Mouse (Mus musculus): ENCODE data around the gene Csrnp1.

Gene Csrnp1

DNA sequence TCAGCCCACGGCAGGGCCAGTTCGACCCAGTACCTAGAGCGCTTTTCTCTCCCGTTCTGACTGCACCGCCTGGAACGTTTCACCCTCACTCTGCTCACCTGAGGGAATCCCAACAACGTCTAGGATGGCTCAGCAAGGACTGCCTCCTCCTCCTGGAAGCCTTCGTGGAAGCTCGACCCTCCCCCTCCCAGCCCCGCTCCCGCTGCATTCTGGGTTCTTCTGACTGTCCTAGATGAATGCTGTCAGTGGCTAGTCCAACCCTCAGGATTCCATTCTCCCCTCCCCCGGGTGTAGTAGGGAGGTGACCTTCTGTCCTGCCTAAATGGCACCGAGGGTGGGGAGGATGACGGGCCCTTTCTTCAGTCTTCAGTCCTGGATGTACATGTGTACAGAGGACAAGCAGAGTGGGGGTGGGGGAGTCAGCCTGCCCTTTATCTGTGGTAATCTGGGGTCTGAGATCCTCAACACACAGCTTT lies at the start of gene Csrnp1:
Gene Csrnp1, minus strand, starts transcription at position 123 of the 476 bp plus-strand sequence.
- CTCF ChIA-PET: interaction anchor here (0.6 kb wide), 1 partner anchor 9 kb away, joined by 5 read pairs; no protein-coding TSS in a partner anchor

DNA sequence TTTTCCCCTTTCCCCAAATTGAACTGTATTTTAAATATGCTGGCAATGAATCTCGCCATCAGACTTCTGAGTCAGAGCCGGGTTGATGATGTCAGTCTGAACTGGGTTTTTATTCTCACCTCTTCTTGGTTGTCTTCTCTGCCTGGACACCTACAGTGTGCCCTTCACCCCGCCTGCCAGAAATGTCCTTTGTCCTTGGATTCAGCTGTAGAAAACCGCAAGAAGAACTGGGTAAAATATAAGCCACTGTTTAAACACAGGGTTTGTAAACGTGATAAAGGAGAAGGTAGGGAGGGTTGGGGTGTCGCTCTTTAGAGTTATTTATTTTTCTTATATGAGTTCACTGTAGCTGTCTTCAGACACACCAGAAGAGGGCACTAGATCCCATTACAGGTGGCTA lies 48.3 kb upstream of the Csrnp1 start:
- CTCF ChIA-PET: no interaction called here

DNA sequence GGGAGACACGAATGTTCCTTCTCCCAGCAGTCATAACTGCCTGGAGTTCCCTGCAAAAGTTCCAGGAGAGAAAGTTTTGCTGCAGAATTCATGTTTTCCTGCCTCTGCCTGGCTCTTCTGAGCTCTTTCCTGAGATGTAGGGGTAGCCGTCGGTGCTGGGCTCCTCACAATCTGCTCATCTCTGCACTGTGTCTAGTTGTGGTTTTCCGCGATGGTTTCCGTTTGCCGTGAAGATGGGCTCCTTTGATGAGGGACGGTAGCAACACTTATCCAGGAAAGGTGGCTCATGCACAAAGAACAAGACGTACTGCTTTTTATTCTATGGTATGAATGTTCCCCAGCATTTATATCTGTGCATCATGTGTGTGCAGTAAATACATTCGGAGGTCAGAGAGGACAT lies 46.0 kb upstream of the Csrnp1 start:
- CTCF ChIA-PET: no interaction called here

DNA sequence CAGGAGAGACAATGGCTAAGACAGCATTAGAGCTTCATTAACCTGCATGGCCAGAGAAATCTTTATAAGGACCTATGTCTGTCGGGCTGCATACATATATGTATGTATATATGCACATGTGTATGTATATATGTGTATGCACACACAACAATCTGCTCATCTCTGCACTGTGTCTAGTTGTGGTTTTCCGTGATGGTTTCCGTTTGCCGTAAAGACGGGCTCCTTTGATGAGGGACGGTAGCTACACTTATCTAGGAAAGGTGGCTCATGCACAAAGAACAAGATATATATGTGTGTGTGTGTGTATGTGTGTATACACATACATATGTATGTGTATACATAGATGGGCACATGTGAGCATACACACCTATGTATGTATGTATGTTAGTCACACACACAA lies 45.4 kb upstream of the Csrnp1 start:
- CTCF ChIA-PET: no interaction called here

DNA sequence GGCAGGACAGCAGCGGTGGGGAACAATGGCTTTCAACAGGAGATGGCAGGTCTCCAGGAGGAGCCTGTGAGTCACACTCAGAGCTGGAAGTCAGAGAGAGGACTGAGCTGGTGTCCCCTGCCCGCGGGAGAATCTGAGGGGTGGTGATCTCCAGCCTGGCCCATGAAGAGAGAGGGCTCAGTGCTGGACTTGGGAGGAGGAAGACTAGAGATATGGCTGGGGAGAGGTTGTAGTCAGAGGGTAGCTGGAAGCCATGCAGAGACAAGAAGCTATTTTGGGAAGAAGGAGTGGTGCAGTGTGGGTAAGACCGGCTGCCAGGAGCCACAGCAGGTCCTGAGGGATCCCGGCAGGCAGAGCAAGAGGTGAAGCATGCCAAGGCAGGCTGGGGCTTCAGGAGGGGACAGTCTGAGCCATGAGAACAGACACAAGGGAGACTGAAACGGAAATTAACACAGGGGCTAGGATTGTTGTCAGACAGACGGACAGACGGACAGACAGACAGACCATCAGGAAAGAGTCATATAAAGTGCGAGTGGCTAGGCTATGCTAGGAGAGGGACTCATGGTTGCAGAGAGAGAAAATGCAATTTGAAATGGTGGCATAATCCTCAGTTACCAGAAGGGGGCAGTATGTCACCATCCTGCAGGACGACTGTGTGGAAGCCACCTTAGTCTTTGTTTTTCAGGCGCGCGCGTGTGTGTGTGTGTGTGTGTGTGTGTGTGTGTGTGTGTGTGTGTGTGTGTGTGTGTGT lies 43.1 kb upstream of the Csrnp1 start:
- CTCF ChIA-PET: no interaction called here

DNA sequence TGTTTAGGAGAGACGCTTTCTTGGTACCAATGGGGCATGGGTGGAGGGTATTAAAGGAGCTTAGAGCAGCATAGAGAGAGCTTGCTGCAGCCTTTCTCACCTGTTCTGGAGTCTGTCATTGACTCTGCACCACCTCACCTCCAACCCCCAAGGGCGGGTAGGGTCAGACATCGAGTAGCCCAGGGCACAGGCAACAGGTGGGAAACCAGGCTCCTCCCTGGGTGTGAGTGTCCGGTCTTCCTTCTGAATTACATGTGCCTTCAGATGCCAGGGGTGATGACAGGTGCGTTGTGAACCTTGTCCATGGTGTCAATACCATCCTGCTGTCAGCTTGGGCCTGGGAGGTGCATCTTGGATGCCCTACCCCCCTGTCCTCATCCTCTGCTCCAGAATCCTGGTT lies 40.2 kb upstream of the Csrnp1 start:
- CTCF ChIA-PET: interaction anchor here (0.6 kb wide), 1 partner anchor 19 kb away, joined by 5 read pairs; no protein-coding TSS in a partner anchor

DNA sequence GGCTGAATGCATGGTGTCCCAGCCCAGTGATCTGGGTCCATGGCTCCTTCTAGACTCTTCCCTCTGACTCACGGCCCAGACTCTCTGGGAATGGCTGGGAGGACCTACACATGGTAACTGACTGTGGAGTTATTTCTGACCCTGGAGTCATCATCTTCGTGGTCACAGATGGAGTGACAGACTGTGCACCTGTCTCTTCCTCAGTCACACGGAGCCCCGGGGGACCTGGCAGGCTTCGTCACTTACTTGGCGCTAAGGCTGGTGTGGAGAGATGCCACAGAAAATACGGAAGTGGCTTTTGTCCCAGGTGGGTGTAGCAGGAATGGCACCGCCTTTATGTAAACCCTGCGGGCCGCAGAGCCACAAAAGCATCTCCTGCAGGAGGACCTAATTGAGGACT lies 39.7 kb upstream of the Csrnp1 start:
- CTCF ChIA-PET: no interaction called here

DNA sequence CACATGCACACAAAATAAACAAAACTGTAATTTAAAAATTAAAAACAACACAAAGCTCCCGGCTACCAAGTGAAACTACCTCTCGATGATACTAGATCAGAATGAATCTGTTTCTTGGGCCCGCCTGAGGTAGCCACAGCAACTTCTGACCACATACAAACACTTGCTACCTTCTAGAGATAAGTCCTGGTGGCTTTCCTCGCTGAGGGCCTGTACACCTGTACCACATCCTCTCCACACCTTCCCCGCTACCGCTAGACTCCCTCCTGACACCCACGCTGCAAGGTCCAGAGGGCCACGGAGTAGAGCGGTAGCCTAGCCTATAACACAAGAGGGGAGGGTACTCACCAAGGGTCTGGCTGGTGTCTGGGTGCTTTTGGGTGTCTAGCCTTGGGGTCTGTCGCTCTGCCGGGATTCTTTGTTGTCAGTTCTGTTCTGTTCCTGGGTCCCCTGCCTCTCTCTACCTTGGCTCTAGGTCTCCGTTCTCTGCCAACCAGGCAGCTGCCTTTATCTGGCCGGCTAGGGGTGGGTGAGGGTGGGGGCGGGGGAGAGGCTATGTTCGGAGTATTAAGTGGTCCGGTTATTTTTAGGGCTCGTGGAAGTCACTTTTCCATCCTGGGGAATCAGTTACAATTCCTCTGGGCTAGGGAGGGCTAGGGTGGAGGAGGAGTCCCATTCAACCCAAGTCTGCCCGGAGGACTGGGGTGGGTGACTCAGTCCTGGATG lies 38.8 kb upstream of the Csrnp1 start, which contains the start of gene Xirp1:
Gene Xirp1, minus strand, starts transcription at position 513 of the 726 bp plus-strand sequence.
- CTCF ChIA-PET: no interaction called here

DNA sequence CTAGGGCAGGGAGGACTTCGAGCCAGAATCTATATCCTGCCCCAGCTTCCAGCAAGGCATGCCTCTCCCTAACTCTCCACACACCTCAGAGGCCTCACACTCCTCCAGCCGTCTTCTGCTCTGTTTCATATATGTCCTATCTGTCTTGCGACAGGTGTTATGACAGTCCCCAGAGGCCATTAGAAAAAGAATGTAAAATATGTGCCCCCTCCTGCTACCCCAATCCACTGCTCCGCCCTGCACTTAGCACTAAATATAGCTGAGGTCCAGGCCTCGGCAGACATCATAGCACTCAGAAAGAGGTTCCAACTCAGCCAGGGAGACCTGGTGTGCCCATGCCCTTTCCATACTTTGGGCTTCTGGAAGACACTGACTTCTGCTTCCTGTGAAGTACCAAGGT lies 36.7 kb upstream of the Csrnp1 start:
- CTCF ChIA-PET: no interaction called here

DNA sequence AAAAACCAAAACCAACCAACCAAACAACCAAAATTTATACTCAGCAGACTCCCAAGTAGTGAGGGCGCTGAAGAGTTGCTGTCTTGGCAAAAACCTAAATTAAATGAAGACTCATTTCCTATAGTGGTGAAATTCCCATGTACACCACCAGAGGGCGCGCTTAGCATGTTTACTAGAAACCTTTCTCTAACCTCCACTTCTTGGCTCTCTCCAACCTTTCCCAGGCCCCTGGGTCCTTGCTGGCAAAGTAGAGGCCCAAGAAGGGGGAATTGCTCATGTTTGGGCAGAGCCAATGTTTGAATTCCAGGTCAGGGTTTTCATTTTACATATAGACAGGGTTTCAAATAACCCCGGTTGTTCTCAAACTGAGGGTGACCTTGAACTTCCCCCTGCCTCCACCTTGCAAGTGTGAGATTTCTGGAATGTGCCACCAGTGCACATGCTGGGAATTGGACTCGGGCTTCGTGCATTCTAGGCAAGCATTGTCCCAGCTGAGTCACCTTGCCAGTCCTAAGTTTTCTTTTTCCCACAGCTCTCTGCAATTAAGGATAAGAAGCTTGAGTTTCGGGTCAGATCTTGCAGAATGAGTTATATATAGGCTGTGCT lies 35.9 kb upstream of the Csrnp1 start:
- CTCF ChIA-PET: no interaction called here

DNA sequence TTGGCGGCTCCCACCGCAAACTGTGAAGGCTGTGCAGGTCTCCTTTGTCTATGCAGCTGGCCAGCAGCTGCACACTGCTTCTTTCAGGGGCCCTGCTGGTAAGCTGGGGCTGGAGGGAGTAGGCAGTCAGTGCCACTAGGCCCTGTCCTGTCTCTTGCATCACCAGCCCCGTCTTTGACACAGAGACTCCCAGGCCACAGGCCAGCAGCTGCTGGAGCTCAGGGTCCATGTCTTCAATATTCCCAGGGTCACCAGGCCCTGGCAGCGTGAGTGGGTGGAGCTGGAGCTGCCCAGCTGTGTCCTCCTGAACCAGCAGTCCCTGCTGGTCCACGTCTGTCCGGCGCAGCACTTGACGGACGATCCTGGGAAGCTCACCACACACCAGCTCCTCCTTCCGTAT lies 32.5 kb upstream of the Csrnp1 start:
- CTCF ChIA-PET: interaction anchor here (0.5 kb wide), 1 partner anchor 1838 kb away, joined by 5 read pairs; no protein-coding TSS in a partner anchor

DNA sequence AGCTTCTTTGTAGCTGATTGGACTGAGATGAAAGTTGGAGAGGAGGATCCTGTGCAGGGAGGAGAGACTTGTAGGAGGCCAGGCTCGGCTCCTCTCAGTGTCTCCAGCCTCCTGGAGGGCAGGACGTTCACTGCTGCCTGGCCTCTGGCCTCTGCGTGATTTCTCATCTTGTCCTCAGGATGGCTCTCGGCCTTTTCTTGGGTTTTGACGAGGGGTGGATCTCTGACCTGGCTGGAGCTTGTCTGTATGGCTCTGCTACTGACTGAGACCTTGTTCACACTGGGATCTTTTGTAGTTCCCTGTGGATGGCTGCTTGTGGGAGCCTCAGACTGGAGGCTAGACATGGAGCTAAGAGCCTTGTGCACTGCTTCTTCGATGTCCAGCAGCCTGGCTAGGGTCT lies 30.4 kb upstream of the Csrnp1 start:
- CTCF ChIA-PET: no interaction called here

DNA sequence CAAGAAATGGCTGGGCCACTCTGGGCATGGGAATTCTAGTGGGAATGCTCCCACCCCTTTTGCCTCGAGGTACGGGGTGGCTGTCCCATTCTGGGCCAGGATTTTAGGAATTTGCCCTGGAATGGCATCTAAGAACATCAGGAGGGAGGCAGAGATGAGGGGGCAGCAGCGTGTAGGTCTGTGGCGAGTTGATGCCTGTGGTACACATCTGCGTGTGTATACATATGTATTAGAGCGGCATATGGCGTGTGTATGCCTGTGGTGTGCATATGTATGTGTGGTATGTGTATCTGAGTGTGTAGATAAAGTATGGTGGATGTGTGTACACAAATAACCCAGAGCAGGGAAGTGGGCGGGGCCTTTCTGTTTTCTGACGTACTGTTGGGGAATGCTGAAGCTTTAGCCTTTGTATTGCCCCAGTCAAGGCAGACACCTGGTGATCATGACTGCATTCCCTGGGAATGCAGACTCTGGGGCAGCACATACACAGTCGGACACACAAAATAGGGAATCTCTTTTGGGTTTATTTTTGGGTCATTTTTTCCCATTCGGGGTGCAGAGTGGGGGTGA lies 28.9 kb upstream of the Csrnp1 start:
- CTCF ChIA-PET: interaction anchor here (0.5 kb wide), 1 partner anchor 30 kb away, joined by 5 read pairs; no protein-coding TSS in a partner anchor

DNA sequence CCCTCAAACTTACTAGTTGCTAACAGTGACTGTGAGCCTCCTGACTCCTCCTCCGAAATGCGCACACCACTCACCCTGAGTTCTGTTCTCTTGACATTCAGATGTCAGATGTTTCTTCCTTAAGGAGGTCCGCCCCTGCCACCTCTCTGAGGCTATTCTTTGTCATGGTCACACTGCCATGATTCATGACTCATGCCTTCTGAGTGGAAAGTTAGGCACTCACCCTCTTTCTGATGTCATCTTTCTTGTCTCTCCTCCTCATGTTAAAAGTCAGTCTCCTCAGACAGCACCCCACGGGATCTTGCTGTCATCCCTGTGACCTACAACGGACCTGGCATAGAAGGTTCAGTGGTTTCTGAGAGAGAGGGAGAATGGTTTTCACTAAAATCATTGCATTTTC lies 28.3 kb upstream of the Csrnp1 start:
- CTCF ChIA-PET: no interaction called here

DNA sequence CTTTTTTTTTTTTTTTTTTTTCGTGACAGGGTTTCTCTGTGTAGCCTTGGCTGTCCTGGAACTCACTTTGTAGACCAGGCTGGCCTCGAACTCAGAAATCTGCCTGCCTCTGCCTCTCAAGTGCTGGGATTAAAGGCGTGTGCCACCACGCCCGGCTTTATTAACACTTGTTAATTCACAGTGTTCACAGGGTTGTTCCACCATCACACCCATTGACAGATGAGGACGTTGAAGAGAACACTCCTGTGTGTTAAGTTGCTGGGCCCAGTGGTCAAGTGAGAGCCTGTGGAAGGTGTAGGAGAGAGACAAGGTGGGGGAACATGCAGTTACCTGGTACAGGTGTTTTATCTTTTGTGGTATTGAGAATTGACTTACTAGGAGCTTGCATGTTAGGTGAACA lies 27.7 kb upstream of the Csrnp1 start:
- CTCF ChIA-PET: interaction anchor here (0.7 kb wide), 1 partner anchor 79 kb away, joined by 7 read pairs; no protein-coding TSS in a partner anchor

DNA sequence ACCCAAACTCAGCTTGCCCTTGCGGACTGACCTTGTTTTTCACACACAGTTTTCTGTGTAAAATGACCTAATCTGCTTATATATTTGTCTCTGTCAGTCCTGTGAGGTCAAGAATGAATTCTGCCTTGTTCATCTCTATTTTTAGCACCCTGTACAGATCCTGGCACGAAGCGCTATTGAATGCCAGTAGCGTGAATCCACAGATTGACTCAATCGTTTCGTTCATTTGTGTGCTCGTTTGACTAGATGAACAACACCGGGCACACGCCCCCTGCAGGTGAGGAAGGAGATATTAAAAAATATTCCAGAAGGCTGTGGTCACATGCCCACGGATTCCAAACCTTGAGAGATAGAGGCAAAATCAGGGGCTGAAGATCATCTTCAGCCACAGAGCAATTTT lies 27.1 kb upstream of the Csrnp1 start:
- CTCF ChIA-PET: interaction anchor here (0.7 kb wide), 1 partner anchor 78 kb away, joined by 7 read pairs; no protein-coding TSS in a partner anchor

DNA sequence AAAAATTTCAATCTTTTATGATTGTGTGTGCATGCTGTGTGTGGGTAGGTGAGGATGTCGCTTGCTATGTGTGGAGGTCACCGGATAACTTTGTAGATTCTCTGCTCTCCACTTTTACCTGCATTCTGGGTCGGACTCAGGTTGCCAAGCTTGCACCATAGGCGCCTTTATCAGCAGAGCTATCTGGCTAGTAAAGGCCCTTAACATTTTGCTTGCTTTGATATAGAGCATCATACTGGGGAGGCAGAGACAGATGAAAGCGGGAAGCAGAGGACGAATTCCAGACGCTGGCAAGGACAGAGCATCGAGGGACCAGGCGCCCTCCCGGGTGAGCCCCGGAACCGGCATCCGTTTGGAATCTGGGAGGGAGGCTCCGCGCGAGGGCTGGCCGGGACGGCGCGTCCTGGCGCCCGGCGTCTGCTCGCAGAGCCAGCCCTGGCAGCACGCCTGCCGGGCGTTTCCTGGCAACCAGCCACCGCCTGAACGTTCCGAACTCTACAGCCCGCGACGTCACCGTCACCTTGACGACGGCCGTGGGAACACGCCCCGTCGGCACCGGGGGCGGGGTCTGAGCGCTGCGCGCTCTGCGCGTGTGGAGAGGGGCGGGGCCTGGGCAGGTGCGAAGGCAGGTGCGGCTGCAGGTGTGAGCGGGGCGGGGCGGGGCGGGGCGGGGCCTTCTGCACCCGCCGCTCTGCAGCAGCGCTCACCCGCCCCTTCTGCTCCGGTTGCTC lies 26.5 kb upstream of the Csrnp1 start:
- CTCF ChIA-PET: no interaction called here

DNA sequence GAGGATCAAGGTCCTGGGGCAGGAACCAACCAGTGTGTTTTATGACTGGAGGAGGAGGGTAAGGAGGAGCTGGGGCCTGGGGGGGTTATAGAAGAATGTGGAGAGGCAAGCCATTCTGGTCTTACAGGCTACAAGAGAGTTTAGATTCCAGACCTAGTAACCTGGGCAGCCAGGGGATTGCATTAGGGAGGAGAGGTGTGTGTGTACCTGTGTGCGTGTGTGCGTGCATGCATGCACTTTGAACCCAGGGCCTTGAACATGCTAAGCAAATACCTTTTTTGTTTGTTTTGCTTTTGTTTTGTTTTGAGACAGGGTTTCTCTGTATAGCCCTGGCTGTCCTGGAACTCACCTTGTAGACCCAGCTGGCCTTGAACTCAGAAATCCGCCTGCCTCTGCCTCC lies 25.4 kb upstream of the Csrnp1 start:
- CTCF ChIA-PET: interaction anchor here (1.3 kb wide), 1 partner anchor 9 kb away, joined by 3 read pairs; no protein-coding TSS in a partner anchor

DNA sequence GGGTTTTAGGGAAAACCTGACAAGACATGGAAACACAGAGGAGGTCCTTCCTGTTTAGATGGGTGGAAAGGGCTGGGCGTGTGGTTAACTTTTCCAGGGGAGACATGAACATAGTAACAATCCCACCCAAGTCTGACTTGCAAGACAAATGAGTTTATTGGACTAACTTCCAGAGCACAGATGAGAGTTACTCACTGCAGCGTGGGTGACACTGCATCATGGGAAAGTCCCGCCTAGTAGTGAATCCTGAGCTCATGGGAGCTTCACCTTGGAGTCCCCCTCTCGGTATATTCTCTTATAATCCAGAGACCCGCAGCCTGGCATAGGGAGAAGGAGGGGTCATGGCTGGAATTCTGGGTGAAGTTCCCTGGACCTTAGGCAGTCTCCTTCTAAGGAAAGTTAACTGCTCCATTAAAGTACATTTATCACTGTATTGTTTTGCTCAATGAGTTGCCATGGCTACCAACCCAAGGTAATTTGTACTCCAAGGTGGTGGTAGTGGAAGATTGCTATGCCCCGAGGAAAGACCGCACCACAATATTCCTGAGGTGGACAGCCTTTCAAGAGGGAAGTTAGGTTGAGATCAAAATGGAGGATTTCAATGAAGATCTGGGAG lies 24.9 kb upstream of the Csrnp1 start:
- CTCF ChIA-PET: interaction anchor here (0.7 to 1.3 kb wide), 2 partner anchors 8 to 10 kb away, joined by 3 read pairs; no protein-coding TSS in a partner anchor

DNA sequence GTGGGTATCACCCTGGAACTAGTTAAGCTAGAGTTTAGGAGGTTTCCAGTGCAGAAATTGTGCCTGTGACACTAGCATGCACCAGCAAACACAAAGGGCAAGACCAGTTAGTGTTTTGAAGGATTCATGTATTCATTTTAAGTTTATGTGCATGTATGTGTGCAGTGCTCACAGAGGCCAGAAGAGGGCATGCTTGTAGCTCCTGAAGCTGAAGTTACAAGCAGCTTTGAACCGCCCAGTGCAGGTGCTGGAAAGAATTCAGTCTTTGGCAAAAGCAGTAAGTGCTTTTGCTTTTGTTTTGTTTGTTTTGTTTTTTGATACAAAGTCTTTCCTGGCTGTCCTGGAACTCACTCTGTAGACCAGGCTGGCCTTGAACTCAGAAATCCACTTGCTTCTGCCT lies 23.4 kb upstream of the Csrnp1 start:
- CTCF ChIA-PET: no interaction called here

DNA sequence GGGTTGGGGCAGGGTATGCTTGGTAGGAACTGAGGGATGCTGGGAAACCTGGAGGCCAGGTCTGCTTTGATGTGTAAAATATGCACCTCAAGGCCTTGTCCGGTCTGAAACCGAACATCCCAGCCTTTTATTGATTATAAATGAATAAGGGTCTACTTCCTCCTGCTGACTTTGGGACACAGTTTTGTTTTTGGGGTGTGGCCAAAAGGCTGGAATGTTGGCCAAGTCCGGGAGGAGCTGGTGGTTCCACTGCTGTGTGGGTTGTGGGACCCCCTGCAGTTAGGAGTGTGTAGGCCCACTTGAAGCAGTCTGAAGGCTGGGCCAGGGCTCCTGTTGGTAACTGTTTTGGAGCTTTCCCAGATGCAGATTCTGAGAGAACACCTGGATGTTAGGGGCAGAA lies 21.5 kb upstream of the Csrnp1 start:
- CTCF ChIA-PET: interaction anchor here (0.8 kb wide), 1 partner anchor 48 kb away, joined by 3 read pairs; no protein-coding TSS in a partner anchor
